Mouse (Mus musculus) C2C12 (cell line): ENCODE data around the gene Gm17190.

Experiments
- CEBPB ChIP-seq: IDR thresholded peaks from one replicate; pipeline ENCODE4 v1.6.1; 2011; ENCODE audit warnings: low read depth, mild to moderate bottlenecking, control low read depth, moderate library complexity
- CTCF ChIP-seq: IDR thresholded peaks from one replicate; pipeline ENCODE4 v1.5.1; 2011; ENCODE audit not compliant: control insufficient read depth, insufficient read depth, insufficient read length
- FOSL1 ChIP-seq: IDR thresholded peaks from one replicate; pipeline ENCODE4 v1.8.0; 2011; ENCODE audit warnings: mild to moderate bottlenecking, low read length; ENCODE audit not compliant: poor library complexity, insufficient read depth, severe bottlenecking
- MYOD1 ChIP-seq: IDR thresholded peaks from one replicate; pipeline ENCODE4 v1.6.1; 2011; ENCODE audit warnings: low read depth; ENCODE audit not compliant: control insufficient read depth, insufficient read length
- MYOG ChIP-seq: IDR thresholded peaks from one replicate; pipeline ENCODE4 v1.6.1; 2011; ENCODE audit not compliant: control insufficient read depth, insufficient read length; ENCODE audit errors: extremely low read depth
- USF1 ChIP-seq: IDR thresholded peaks from one replicate; pipeline ENCODE4 v1.6.1; 2011; ENCODE audit warnings: low read depth, mild to moderate bottlenecking, control low read depth, moderate library complexity

DNA sequence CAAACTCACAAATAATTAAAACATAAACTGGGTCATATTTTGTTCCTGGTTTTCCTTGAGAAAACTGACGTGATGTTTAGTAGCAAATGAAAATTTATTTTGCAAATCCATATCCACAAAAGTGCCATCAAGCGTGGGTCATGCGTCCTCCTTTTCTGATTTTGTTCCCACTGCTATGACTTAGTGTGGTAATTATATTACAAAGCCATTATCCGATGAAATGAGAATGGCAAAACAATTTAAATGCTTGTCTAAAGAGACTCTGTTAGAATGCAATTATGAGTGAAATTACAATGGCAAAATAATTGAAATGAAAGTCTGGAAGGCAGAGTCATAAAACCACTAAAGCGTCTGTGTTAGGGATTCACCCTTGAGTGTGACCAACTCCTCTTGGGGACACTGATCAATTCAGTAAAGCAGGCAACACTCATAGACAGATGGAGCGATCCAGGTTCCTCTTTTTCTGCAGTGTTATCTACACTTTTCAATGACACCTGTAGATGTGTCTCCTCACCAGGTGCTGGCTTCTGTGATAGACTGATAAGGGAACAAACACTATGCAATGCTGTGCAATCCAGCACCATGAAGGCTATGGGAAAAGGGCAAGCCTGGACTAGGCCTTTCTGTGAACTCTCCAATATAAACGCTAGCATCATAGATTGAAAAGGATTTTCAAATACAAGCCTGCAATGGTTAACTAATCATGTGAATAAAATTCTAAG, 3.9 kb downstream of the Gm17190 start:
- TF ChIP-seq CTCF, result no peak
- no peak for TF ChIP-seq CEBPB
- TF ChIP-seq MYOD1, result no peak
- no peak for TF ChIP-seq USF1
- TF ChIP-seq FOSL1, result no peak
- no peak for TF ChIP-seq MYOG
